Mouse (Mus musculus): ENCODE results near the gene Vasp.

DNA sequence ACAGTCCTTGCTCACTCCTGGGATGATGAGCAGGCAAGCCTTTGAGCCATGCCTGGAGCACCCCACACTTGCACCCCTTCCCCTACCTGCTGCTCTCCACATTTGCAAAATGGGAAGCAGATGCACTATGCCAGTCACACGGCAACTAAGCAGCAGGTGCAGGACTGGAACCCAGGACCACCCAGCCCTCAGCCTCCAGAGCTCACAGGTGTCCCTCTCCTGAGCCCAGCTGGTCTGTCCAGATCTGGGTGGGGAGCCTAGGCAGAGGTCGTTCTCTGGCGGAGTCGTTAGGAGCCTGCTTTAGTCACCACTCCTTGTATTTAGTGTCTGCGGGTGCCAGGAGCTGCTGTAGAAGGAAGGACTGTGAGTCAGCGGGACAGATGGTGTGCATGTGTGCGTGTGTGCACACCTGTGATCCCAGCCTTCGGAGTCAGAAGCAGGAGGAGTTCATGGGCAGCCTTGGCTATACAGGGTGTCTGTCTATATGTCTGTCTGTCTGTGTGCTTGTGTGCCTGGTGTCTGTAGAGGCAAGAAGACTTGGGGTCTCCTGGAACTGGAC is 30.6 kb downstream of the Vasp start:
- no peak for TF ChIP-seq EP300 (IDR thresholded peaks at IDR 0.05; ENCODE audit: insufficient read depth, low read depth, low read length)
- no peak for TF ChIP-seq CTCF (IDR thresholded peaks at IDR 0.05; ENCODE audit: low read depth, low read length)

Data from ES-Bruce4 (cell line).